Mouse (Mus musculus): ENCODE measurements around the gene Lcn9. TPM values are rescaled to one million over a fixed set of nuclear protein-coding genes. Genes with fewer than 3 reads are reported as not detected.
"Not testable (repeated sequence)": the region's sequence is repeated elsewhere in the genome, so short reads cannot be mapped to it uniquely, and the experiment has no call there.

The Lcn9 gene
- polyA plus RNA-seq, 1 experiment from 2014 or later, result not detected

GRCm38 (mm10) chr2:25813364-25813763 lies 9.6 kb upstream of the Lcn9 start:
- Histone ChIP-seq H3K27ac (replicated peaks) (no peak overlapping the region), H3K36me3 (replicated peaks) (no peaks in the 10 kb centered on the region), H3K9me3 (no peaks in the 10 kb centered on the region), H3K4me1 (no peaks in the 10 kb centered on the region), H3K27me3 (replicated peaks; ENCODE audit: low read depth, poor library complexity, severe bottlenecking) (no peaks in the 10 kb centered on the region), H3K4me3 (no peak overlapping the region)
- no peak for DNase-seq (ENCODE audit: low spot score)
- 73% methylated on average over 5 of the region's 5 CpGs for WGBS

- 84% methylated on average over 1 of the region's 1 CpGs for WGBS
- not testable (repeated sequence) for H3K27ac ChIP-seq (replicated peaks); H3K27me3 ChIP-seq (replicated peaks; ENCODE audit: low read depth, poor library complexity, severe bottlenecking); DNase-seq (ENCODE audit: low spot score); H3K4me3 ChIP-seq; H3K9me3 ChIP-seq; H3K4me1 ChIP-seq; H3K36me3 ChIP-seq (replicated peaks)
Observed at GRCm38 (mm10) chr2:25815748-25816147, 7.2 kb upstream of the Lcn9 start, which contains the start of gene Glt6d1. Glt6d1 (minus strand) TSS chr2:25815848.

- no peaks in the 10 kb centered on the region for H3K4me1 ChIP-seq
- no peak overlapping the region for H3K27ac ChIP-seq (replicated peaks)
- no peaks in the 10 kb centered on the region for H3K9me3 ChIP-seq
- no peak for DNase-seq (ENCODE audit: low spot score)
- no peak overlapping the region for H3K4me3 ChIP-seq
- H3K27me3 ChIP-seq (replicated peaks; ENCODE audit: low read depth, poor library complexity, severe bottlenecking), result no peaks in the 10 kb centered on the region
- H3K36me3 ChIP-seq (replicated peaks), result no peaks in the 10 kb centered on the region
- WGBS, result 79% methylated on average over 3 of the region's 3 CpGs
Observed at GRCm38 (mm10) chr2:25824751-25825150, 1.8 kb downstream of the Lcn9 start.

- H3K4me3 ChIP-seq, result no peak overlapping the region
- no peak for DNase-seq (ENCODE audit: low spot score)
- no peaks in the 10 kb centered on the region for H3K36me3 ChIP-seq (replicated peaks)
- no peak overlapping the region for H3K27ac ChIP-seq (replicated peaks)
- H3K9me3 ChIP-seq, result no peaks in the 10 kb centered on the region
- WGBS, result 79% methylated on average over 8 of the region's 8 CpGs
- no peaks in the 10 kb centered on the region for H3K4me1 ChIP-seq
- no peaks in the 10 kb centered on the region for H3K27me3 ChIP-seq (replicated peaks; ENCODE audit: low read depth, poor library complexity, severe bottlenecking)
Observed at GRCm38 (mm10) chr2:25828344-25828947, 5.5 kb downstream of the Lcn9 start.

GRCm38 (mm10) chr2:25830786-25831185 lies 7.8 kb downstream of the Lcn9 start:
- no peak overlapping the region for H3K4me3 ChIP-seq
- H3K27me3 ChIP-seq (replicated peaks; ENCODE audit: low read depth, poor library complexity, severe bottlenecking), result no peaks in the 10 kb centered on the region
- H3K36me3 ChIP-seq (replicated peaks), result no peaks in the 10 kb centered on the region
- WGBS, result 92% methylated on average over 3 of the region's 3 CpGs
- H3K27ac ChIP-seq (replicated peaks), result no peak overlapping the region
- H3K4me1 ChIP-seq, result no peaks in the 10 kb centered on the region
- no peak for DNase-seq (ENCODE audit: low spot score)
- no peaks in the 10 kb centered on the region for H3K9me3 ChIP-seq

- Histone ChIP-seq H3K36me3 (replicated peaks) (no peaks in the 10 kb centered on the region), H3K4me3 (no peak overlapping the region), H3K27ac (replicated peaks) (no peak overlapping the region), H3K9me3 (no peaks in the 10 kb centered on the region), H3K4me1 (0 out of 2 replicates have a peak, but pooled peaks cover 10% of the 10 kb centered on the region), H3K27me3 (replicated peaks; ENCODE audit: low read depth, poor library complexity, severe bottlenecking) (no peaks in the 10 kb centered on the region)
- peak; percentile 78 for DNase-seq (ENCODE audit: low spot score)
- 50% methylated on average over 5 of the region's 5 CpGs for WGBS
Observed at GRCm38 (mm10) chr2:25836291-25836690, 13.3 kb downstream of the Lcn9 start.

- 80% methylated on average over 4 of the region's 4 CpGs for WGBS
Observed at GRCm38 (mm10) chr2:25842161-25842560, 19.2 kb downstream of the Lcn9 start.

GRCm38 (mm10) chr2:25842758-25843157 lies 19.8 kb downstream of the Lcn9 start:
- Histone ChIP-seq H3K9me3 (no peaks in the 10 kb centered on the region), H3K27ac (replicated peaks) (no peak overlapping the region), H3K4me1 (0 out of 2 replicates have a peak, but pooled peaks cover 10% of the 10 kb centered on the region), H3K36me3 (replicated peaks) (no peaks in the 10 kb centered on the region), H3K27me3 (replicated peaks; ENCODE audit: low read depth, poor library complexity, severe bottlenecking) (no peaks in the 10 kb centered on the region), H3K4me3 (no peak overlapping the region)
- DNase-seq (ENCODE audit: low spot score), result no peak
- 84% methylated on average over 1 of the region's 1 CpGs for WGBS

More at GRCm38 (mm10) chr2:25842161-25842560, 19.2 kb downstream of the Lcn9 start:
- no peak for DNase-seq (ENCODE audit: low spot score)
- Histone ChIP-seq H3K4me1 (0 out of 2 replicates have a peak, but pooled peaks cover 10% of the 10 kb centered on the region), H3K4me3 (no peak overlapping the region), H3K36me3 (replicated peaks) (no peaks in the 10 kb centered on the region), H3K27ac (replicated peaks) (no peak overlapping the region), H3K9me3 (no peaks in the 10 kb centered on the region), H3K27me3 (replicated peaks; ENCODE audit: low read depth, poor library complexity, severe bottlenecking) (no peaks in the 10 kb centered on the region)

GRCm38 (mm10) chr2:25844097-25844496 lies 21.1 kb downstream of the Lcn9 start:
- no peak for DNase-seq (ENCODE audit: low spot score)
- no peak overlapping the region for H3K4me3 ChIP-seq
- H3K27me3 ChIP-seq (replicated peaks; ENCODE audit: low read depth, poor library complexity, severe bottlenecking), result no peaks in the 10 kb centered on the region
- 0 out of 2 replicates have a peak, but pooled peaks cover 7% of the 10 kb centered on the region for H3K4me1 ChIP-seq
- WGBS, result 89% methylated on average over 3 of the region's 3 CpGs
- no peak overlapping the region for H3K27ac ChIP-seq (replicated peaks)
- H3K9me3 ChIP-seq, result no peaks in the 10 kb centered on the region
- H3K36me3 ChIP-seq (replicated peaks), result no peaks in the 10 kb centered on the region

GRCm38 (mm10) chr2:25846516-25846915 lies 23.6 kb downstream of the Lcn9 start:
- Histone ChIP-seq H3K36me3 (replicated peaks) (no peaks in the 10 kb centered on the region), H3K27ac (replicated peaks) (no peak overlapping the region), H3K9me3 (no peaks in the 10 kb centered on the region), H3K27me3 (replicated peaks; ENCODE audit: low read depth, poor library complexity, severe bottlenecking) (no peaks in the 10 kb centered on the region), H3K4me1 (0 out of 2 replicates have a peak, but pooled peaks cover under 1% of the 10 kb centered on the region), H3K4me3 (no peak overlapping the region)
- 86% methylated on average over 8 of the region's 8 CpGs for WGBS
- DNase-seq (ENCODE audit: low spot score), result no peak

GRCm38 (mm10) chr2:25847226-25847625 lies 24.3 kb downstream of the Lcn9 start, which contains the start of gene Sohlh1:
Sohlh1 (minus strand) TSS chr2:25847248.
- no peak within 1 kb of the TSS for H3K4me3 ChIP-seq
- no peaks in the 10 kb centered on the region for H3K9me3 ChIP-seq
- no peaks in the 10 kb centered on the region for H3K36me3 ChIP-seq (replicated peaks)
- 84% methylated on average over 16 of the region's 16 CpGs for WGBS
- H3K4me1 ChIP-seq, result peaks cover 5% of the 10 kb centered on the region; the same call in 1 of the 2 replicates
- DNase-seq (ENCODE audit: low spot score), result no peak
- no peak within 1 kb of the TSS for H3K27ac ChIP-seq (replicated peaks)
- H3K27me3 ChIP-seq (replicated peaks; ENCODE audit: low read depth, poor library complexity, severe bottlenecking), result no peaks in the 10 kb centered on the region

- 20% methylated on average over 4 of the region's 4 CpGs for WGBS
- no peaks in the 10 kb centered on the region for H3K9me3 ChIP-seq
- H3K36me3 ChIP-seq (replicated peaks), result no peaks in the 10 kb centered on the region
- peak; percentile 67 for DNase-seq (ENCODE audit: low spot score)
- H3K4me1 ChIP-seq, result peaks cover 5% of the 10 kb centered on the region; the same call in 1 of the 2 replicates
- no peak overlapping the region for H3K27ac ChIP-seq (replicated peaks)
- no peaks in the 10 kb centered on the region; the same call in 1 of the 2 replicates for H3K27me3 ChIP-seq (replicated peaks; ENCODE audit: low read depth, poor library complexity, severe bottlenecking)
- no peak overlapping the region for H3K4me3 ChIP-seq
Observed at GRCm38 (mm10) chr2:25850330-25850729, 27.4 kb downstream of the Lcn9 start.

- no peak overlapping the region for H3K27ac ChIP-seq (replicated peaks)
- no peaks in the 10 kb centered on the region; the same call in 1 of the 2 replicates for H3K27me3 ChIP-seq (replicated peaks; ENCODE audit: low read depth, poor library complexity, severe bottlenecking)
- no peaks in the 10 kb centered on the region for H3K36me3 ChIP-seq (replicated peaks)
- no peak overlapping the region for H3K4me3 ChIP-seq
- DNase-seq (ENCODE audit: low spot score), result no peak
- H3K9me3 ChIP-seq, result no peaks in the 10 kb centered on the region
- 70% methylated on average over 3 of the region's 3 CpGs for WGBS
- peaks cover 5% of the 10 kb centered on the region; the same call in 1 of the 2 replicates for H3K4me1 ChIP-seq
Observed at GRCm38 (mm10) chr2:25852626-25853025, 29.7 kb downstream of the Lcn9 start.
